Mouse (Mus musculus): Measurements from ENCODE around the gene Chd2. TPM values are rescaled to one million over a fixed set of nuclear protein-coding genes. Genes with fewer than 3 reads are reported as not detected.
A peak's percentile ranks its signal among the peaks of the same experiment; 100 is the strongest.

Gene Chd2
- polyA plus RNA-seq, 1 experiment from 2014 or later = 44.5 TPM

GRCm38 (mm10) chr7:73557671-73558265 lies 16.1 kb upstream of the Chd2 start:
- H3K4me2 ChIP-seq (ENCODE audit: low read depth, low read length) = no peak overlapping the region
- ATAC-seq (ENCODE audit: insufficient read depth, low FRiP score) = no peak
- H3K9ac ChIP-seq (ENCODE audit: low read length) = peak overlapping the region; percentile 100

GRCm38 (mm10) chr7:73556688-73557667 lies 15.3 kb upstream of the Chd2 start:
- Histone ChIP-seq H3K36me3 (ENCODE audit: control insufficient read depth, insufficient read depth, low read length) (no peaks in the 10 kb centered on the region), H3K4me2 (ENCODE audit: low read depth, low read length) (peak overlapping the region; percentile 28), H3K9me3 (replicated peaks; ENCODE audit: control insufficient read depth, low read length) (no peaks in the 10 kb centered on the region), H3K27ac (ENCODE audit: low read length) (peak overlapping the region; percentile 100), H3K9ac (ENCODE audit: low read length) (peak overlapping the region; percentile 100), H3K4me1 (ENCODE audit: control insufficient read depth, insufficient read depth, low read length) (peaks cover 16% of the 10 kb centered on the region), H3K4me3 (replicated peaks; ENCODE audit: low read length) (peak overlapping the region; percentile 87), H3K27me3 (ENCODE audit: control insufficient read depth, insufficient read depth, low read length) (no peaks in the 10 kb centered on the region)
- ATAC-seq (ENCODE audit: insufficient read depth, low FRiP score) = no peak
- under 1% methylated on average over 25 of the region's 25 CpGs for WGBS

More at GRCm38 (mm10) chr7:73557671-73558265, 16.1 kb upstream of the Chd2 start:
- Histone ChIP-seq H3K27me3 (ENCODE audit: control insufficient read depth, insufficient read depth, low read length) (no peaks in the 10 kb centered on the region), H3K36me3 (ENCODE audit: control insufficient read depth, insufficient read depth, low read length) (no peaks in the 10 kb centered on the region), H3K9me3 (replicated peaks; ENCODE audit: control insufficient read depth, low read length) (no peaks in the 10 kb centered on the region), H3K4me1 (ENCODE audit: control insufficient read depth, insufficient read depth, low read length) (peaks cover 9% of the 10 kb centered on the region), H3K27ac (ENCODE audit: low read length) (peak overlapping the region; percentile 100), H3K4me3 (replicated peaks; ENCODE audit: low read length) (peak overlapping the region; percentile 87)
- under 1% methylated on average over 80 of the region's 80 CpGs for WGBS

- Histone ChIP-seq H3K27me3 (ENCODE audit: control insufficient read depth, insufficient read depth, low read length) (no peaks in the 10 kb centered on the region), H3K4me1 (ENCODE audit: control insufficient read depth, insufficient read depth, low read length) (peaks cover 18% of the 10 kb centered on the region), H3K4me3 (replicated peaks; ENCODE audit: low read length) (peak overlapping the region; percentile 87), H3K9me3 (replicated peaks; ENCODE audit: control insufficient read depth, low read length) (no peaks in the 10 kb centered on the region), H3K27ac (ENCODE audit: low read length) (no peak overlapping the region), H3K4me2 (ENCODE audit: low read depth, low read length) (peak overlapping the region; percentile 48), H3K9ac (ENCODE audit: low read length) (no peak overlapping the region), H3K36me3 (ENCODE audit: control insufficient read depth, insufficient read depth, low read length) (no peaks in the 10 kb centered on the region)
- under 1% methylated on average over 4 of the region's 4 CpGs for whole genome bisulfite sequencing
- ATAC-seq (ENCODE audit: insufficient read depth, low FRiP score) = no peak
These were observed 14.4 kb upstream of the Chd2 start for GRCm38 (mm10) chr7:73555918-73556580.

GRCm38 (mm10) chr7:73554849-73555248 lies 13.2 kb upstream of the Chd2 start:
- no peak overlapping the region for H3K4me2 ChIP-seq (ENCODE audit: low read depth, low read length)
- WGBS = 21% methylated on average over 2 of the region's 2 CpGs

DNA sequence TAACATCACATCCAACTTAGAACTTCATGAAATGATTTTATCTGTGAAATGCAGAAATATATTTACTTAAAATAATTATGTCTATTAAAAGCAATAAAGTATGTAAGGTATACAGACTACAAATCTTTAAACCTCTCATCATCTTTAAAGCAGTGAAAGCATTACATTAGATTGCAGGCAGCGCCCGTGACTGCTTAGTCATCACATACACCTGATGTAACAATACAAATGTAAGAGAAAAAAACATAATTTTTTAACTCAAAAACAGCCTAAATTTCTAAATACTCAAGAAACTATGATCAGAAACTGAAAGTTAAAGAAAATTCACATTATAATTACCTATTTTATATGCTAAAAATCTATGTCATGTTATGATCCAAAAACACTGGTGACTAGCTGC lies 11.5 kb upstream of the Chd2 start:
- WGBS = 38% methylated on average over 2 of the region's 2 CpGs
- ATAC-seq (ENCODE audit: insufficient read depth, low FRiP score) = no peak
- Histone ChIP-seq H3K9ac (ENCODE audit: low read length) (no peak overlapping the region), H3K4me1 (ENCODE audit: control insufficient read depth, insufficient read depth, low read length) (peaks cover 15% of the 10 kb centered on the region), H3K27ac (ENCODE audit: low read length) (no peak overlapping the region), H3K36me3 (ENCODE audit: control insufficient read depth, insufficient read depth, low read length) (peaks cover 16% of the 10 kb centered on the region), H3K9me3 (replicated peaks; ENCODE audit: control insufficient read depth, low read length) (no peaks in the 10 kb centered on the region), H3K4me2 (ENCODE audit: low read depth, low read length) (peak overlapping the region; percentile 42; the same call in 1 of the 2 replicates), H3K27me3 (ENCODE audit: control insufficient read depth, insufficient read depth, low read length) (no peaks in the 10 kb centered on the region), H3K4me3 (replicated peaks; ENCODE audit: low read length) (no peak overlapping the region)

More at GRCm38 (mm10) chr7:73554849-73555248, 13.2 kb upstream of the Chd2 start:
- ATAC-seq (ENCODE audit: insufficient read depth, low FRiP score) = no peak
- peaks cover 3% of the 10 kb centered on the region for H3K36me3 ChIP-seq (ENCODE audit: control insufficient read depth, insufficient read depth, low read length)
- no peak overlapping the region for H3K4me3 ChIP-seq (replicated peaks; ENCODE audit: low read length)
- H3K4me1 ChIP-seq (ENCODE audit: control insufficient read depth, insufficient read depth, low read length) = peaks cover 16% of the 10 kb centered on the region
- H3K9me3 ChIP-seq (replicated peaks; ENCODE audit: control insufficient read depth, low read length) = no peaks in the 10 kb centered on the region
- H3K27ac ChIP-seq (ENCODE audit: low read length) = no peak overlapping the region
- H3K27me3 ChIP-seq (ENCODE audit: control insufficient read depth, insufficient read depth, low read length) = no peaks in the 10 kb centered on the region
- no peak overlapping the region for H3K9ac ChIP-seq (ENCODE audit: low read length)

DNA sequence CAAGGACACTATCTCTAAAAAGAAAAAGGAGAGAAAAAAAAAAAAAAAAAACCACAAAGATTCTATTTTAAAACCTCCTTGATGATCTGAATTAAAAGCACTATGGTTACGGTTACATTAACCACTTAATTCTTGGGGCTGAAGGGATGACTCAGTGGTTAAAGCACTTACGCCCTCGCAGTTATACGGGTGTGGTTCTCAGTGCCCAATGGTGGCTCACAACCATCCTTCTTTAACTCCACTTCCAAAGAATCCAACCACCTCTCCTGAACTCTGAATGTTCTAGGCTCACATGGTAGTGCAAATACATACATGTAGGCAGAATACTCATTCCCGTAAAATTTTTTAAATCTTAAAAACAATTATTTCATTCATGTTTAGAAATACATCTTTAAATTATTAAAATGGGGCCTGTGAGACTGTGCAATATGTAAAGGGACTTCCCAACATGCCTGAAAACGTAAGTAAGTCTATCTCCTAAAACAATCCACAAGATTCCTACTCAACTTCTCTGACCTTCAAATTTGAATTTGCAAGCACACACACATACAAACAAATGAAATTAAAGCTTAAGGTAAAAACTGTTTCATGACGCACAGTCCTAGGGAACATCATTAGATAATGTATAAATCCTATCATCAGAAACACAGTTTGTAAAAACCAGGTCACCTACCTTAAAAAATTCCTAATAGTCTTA lies 10.6 kb upstream of the Chd2 start:
- Histone ChIP-seq H3K27me3 (ENCODE audit: control insufficient read depth, insufficient read depth, low read length) (no peaks in the 10 kb centered on the region), H3K9ac (ENCODE audit: low read length) (peak overlapping the region; percentile 60; the same call in 1 of the 2 replicates), H3K27ac (ENCODE audit: low read length) (peak overlapping the region; percentile 67; the same call in 1 of the 2 replicates)

DNA sequence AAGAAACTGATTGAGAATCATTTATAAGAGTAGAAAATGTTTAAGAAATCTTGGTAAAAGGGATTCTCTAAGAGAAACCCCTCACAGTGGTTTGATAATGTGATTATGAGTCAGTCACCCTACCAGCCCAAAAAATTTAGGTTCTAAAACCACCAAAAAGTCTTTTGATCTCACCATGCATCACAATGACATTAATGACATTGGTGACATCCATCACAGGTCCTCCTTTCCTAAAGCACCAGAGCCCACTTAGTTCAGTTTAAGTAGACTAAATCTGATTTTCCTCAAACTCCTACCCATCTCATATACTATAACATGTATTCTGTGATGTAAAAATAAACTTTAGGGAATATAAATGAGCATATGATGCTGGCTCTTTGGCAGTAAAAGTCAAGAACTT lies 9.7 kb upstream of the Chd2 start:
- Histone ChIP-seq H3K4me1 (ENCODE audit: control insufficient read depth, insufficient read depth, low read length) (peaks cover 22% of the 10 kb centered on the region), H3K27me3 (ENCODE audit: control insufficient read depth, insufficient read depth, low read length) (no peaks in the 10 kb centered on the region), H3K4me2 (ENCODE audit: low read depth, low read length) (no peak overlapping the region), H3K4me3 (replicated peaks; ENCODE audit: low read length) (no peak overlapping the region), H3K36me3 (ENCODE audit: control insufficient read depth, insufficient read depth, low read length) (peaks cover 18% of the 10 kb centered on the region), H3K9me3 (replicated peaks; ENCODE audit: control insufficient read depth, low read length) (no peaks in the 10 kb centered on the region), H3K9ac (ENCODE audit: low read length) (no peak overlapping the region), H3K27ac (ENCODE audit: low read length) (no peak overlapping the region)
- ATAC-seq (ENCODE audit: insufficient read depth, low FRiP score) = no peak

More for the DNA sequence above, 10.6 kb upstream of the Chd2 start:
- 59% methylated on average over 7 of the region's 7 CpGs for WGBS
- Histone ChIP-seq H3K4me1 (ENCODE audit: control insufficient read depth, insufficient read depth, low read length) (peaks cover 18% of the 10 kb centered on the region), H3K36me3 (ENCODE audit: control insufficient read depth, insufficient read depth, low read length) (peaks cover 18% of the 10 kb centered on the region), H3K9me3 (replicated peaks; ENCODE audit: control insufficient read depth, low read length) (no peaks in the 10 kb centered on the region), H3K4me2 (ENCODE audit: low read depth, low read length) (peak overlapping the region; percentile 57), H3K4me3 (replicated peaks; ENCODE audit: low read length) (peak overlapping the region; percentile 31)
- no peak for ATAC-seq (ENCODE audit: insufficient read depth, low FRiP score)

DNA sequence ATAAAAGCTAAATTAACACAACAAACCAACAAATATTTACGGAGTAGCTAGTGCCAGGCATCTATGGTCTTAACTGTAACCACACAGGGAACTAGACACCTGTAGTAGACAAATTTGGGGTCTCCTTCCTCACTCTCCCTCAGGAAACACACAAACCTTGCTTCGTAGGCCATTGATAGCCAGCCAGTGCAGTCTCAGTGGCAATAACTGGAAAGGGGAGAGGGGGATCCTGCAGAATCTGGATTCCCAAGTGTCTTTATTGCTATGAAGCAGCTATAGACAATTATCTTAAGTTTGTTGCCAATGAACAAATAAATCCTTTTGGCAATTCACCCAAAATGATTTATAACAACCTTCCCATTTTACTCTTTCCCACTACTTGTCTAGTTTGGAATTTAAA lies 6.4 kb upstream of the Chd2 start:
- no peak for ATAC-seq (ENCODE audit: insufficient read depth, low FRiP score)
- WGBS = 77% methylated on average over 2 of the region's 2 CpGs
- H3K27me3 ChIP-seq (ENCODE audit: control insufficient read depth, insufficient read depth, low read length) = no peaks in the 10 kb centered on the region
- H3K4me2 ChIP-seq (ENCODE audit: low read depth, low read length) = no peak overlapping the region
- H3K4me3 ChIP-seq (replicated peaks; ENCODE audit: low read length) = no peak overlapping the region
- peak overlapping the region; percentile 7; the same call in 1 of the 2 replicates for H3K27ac ChIP-seq (ENCODE audit: low read length)
- H3K36me3 ChIP-seq (ENCODE audit: control insufficient read depth, insufficient read depth, low read length) = peaks cover 22% of the 10 kb centered on the region
- H3K9me3 ChIP-seq (replicated peaks; ENCODE audit: control insufficient read depth, low read length) = no peaks in the 10 kb centered on the region
- peaks cover 24% of the 10 kb centered on the region for H3K4me1 ChIP-seq (ENCODE audit: control insufficient read depth, insufficient read depth, low read length)
- H3K9ac ChIP-seq (ENCODE audit: low read length) = no peak overlapping the region

Measured in stomach, embryonic 16.5 days (tissue).